Mouse (Mus musculus) MEL (cell line): ENCODE measurements around the gene Nxt1. TPM values are rescaled to one million over a fixed set of nuclear protein-coding genes. Genes with fewer than 3 reads are reported as not detected.

Experiments
- DNase-seq: peaks from one replicate; pipeline ENCODE4 v3.0.0; 2011; ENCODE audit warnings: low read depth, low spot score
- H3K27ac ChIP-seq: 2 replicates; pipeline ENCODE4 v1.5.1; 2012; ENCODE audit warnings: low read depth, mild to moderate bottlenecking, control low read depth, low read length, moderate library complexity; ENCODE audit not compliant: control insufficient read depth
- H3K27me3 ChIP-seq, 2 experiments: fragments of 150-350 bp in 1 of 2; sonication (generic) in 1 of 2; 2 replicates each; pipeline ENCODE4 v1.6.1; 2012; ENCODE audit warnings: low read length in 2 of 2, mild to moderate bottlenecking in 2 of 2, improper control_type of control experiment in 1 of 2, moderate library complexity in 1 of 2; ENCODE audit not compliant: insufficient read depth in 2 of 2, control insufficient read depth in 1 of 2
- H3K36me3 ChIP-seq, 2 experiments: 2 replicates each; pipeline ENCODE4 v1.6.1; 2012 to 2014; ENCODE audit warnings: low read length in 2 of 2, improper control_type of control experiment in 1 of 2, inconsistent platforms in 1 of 2, mild to moderate bottlenecking in 1 of 2; ENCODE audit not compliant: insufficient read depth in 2 of 2, control insufficient read depth in 1 of 2
- H3K4me1 ChIP-seq, 2 experiments: fragments of 150-350 bp in 1 of 2; sonication (generic) in 1 of 2; 2 replicates each; pipeline ENCODE4 v1.6.1; 2012; ENCODE audit warnings: low read length in 2 of 2, improper control_type of control experiment in 1 of 2, mild to moderate bottlenecking in 1 of 2; ENCODE audit not compliant: insufficient read depth in 2 of 2, control insufficient read depth in 1 of 2
- H3K4me3 ChIP-seq, 2 experiments: fragments of 150-350 bp in 1 of 2; sonication (generic) in 1 of 2; 2 replicates each; pipeline ENCODE4 v1.5.1; 2012; ENCODE audit warnings: low read depth in 2 of 2, low read length in 2 of 2, mild to moderate bottlenecking in 2 of 2, moderate library complexity in 2 of 2, control low read depth in 1 of 2, improper control_type of control experiment in 1 of 2; ENCODE audit not compliant: control insufficient read depth in 1 of 2, insufficient read depth in 1 of 2
- H3K79me2 ChIP-seq: 2 replicates; pipeline ENCODE4 v1.6.1; 2012; ENCODE audit warnings: mild to moderate bottlenecking, low read length, moderate library complexity; ENCODE audit not compliant: control insufficient read depth, poor library complexity, insufficient read depth
- H3K9ac ChIP-seq: 2 replicates; pipeline ENCODE4 v1.6.1; 2012; ENCODE audit warnings: low read depth, mild to moderate bottlenecking, control low read depth, low read length, moderate library complexity; ENCODE audit not compliant: control insufficient read depth, poor library complexity, severe bottlenecking
- H3K9me3 ChIP-seq: fragments of 150-350 bp; sonication (generic); replicated peaks from 2 replicates; pipeline ENCODE4 v1.6.1; 2012; ENCODE audit warnings: mild to moderate bottlenecking, low read length, improper control_type of control experiment, moderate library complexity; ENCODE audit not compliant: insufficient read depth
- BHLHE40 ChIP-seq: IDR thresholded peaks from 2 replicates; pipeline ENCODE4 v1.6.1; 2012; ENCODE audit warnings: low read depth, mild to moderate bottlenecking, inconsistent platforms, low read length, improper control_type of control experiment, borderline replicate concordance
- CHD1 ChIP-seq: IDR thresholded peaks from 2 replicates; pipeline ENCODE4 v1.6.1; 2012; ENCODE audit warnings: low read depth, mild to moderate bottlenecking, inconsistent platforms, low read length, improper control_type of control experiment
- CHD2 ChIP-seq: IDR thresholded peaks from 2 replicates; pipeline ENCODE4 v1.6.1; 2011; ENCODE audit warnings: low read length, improper control_type of control experiment
- CTCF ChIP-seq, 3 experiments: IDR thresholded peaks in 2 of 3; conservative IDR thresholded peaks in 1 of 3; 2 replicates each; pipeline ENCODE4 v1.5.1; 2011 to 2012; ENCODE audit warnings: low read length in 3 of 3, low read depth in 2 of 3, mild to moderate bottlenecking in 2 of 3, improper control_type of control experiment in 1 of 3, inconsistent platforms in 1 of 3, mixed read lengths in 1 of 3, moderate library complexity in 1 of 3; ENCODE audit not compliant: control insufficient read depth in 1 of 3, insufficient read depth in 1 of 3, poor library complexity in 1 of 3, severe bottlenecking in 1 of 3
- ELF1 ChIP-seq: IDR thresholded peaks from 2 replicates; pipeline ENCODE4 v1.6.1; 2014; ENCODE audit warnings: low read depth, mild to moderate bottlenecking, inconsistent platforms, low read length, improper control_type of control experiment, moderate library complexity
- EP300 ChIP-seq, 2 experiments: IDR thresholded peaks; 2 replicates each; pipeline ENCODE4 v1.6.1; 2011; ENCODE audit warnings: improper control_type of control experiment in 2 of 2, low read length in 2 of 2, low read depth in 1 of 2, mild to moderate bottlenecking in 1 of 2
- GABPA ChIP-seq: IDR thresholded peaks from 2 replicates; pipeline ENCODE4 v1.6.1; 2012; ENCODE audit warnings: low read depth, mild to moderate bottlenecking, inconsistent platforms, low read length, improper control_type of control experiment, moderate library complexity
- GATA1 ChIP-seq: IDR thresholded peaks from 2 replicates; pipeline ENCODE4 v1.6.1; 2011; ENCODE audit warnings: low read depth, low read length, improper control_type of control experiment
- HCFC1 ChIP-seq: IDR thresholded peaks from 2 replicates; pipeline ENCODE4 v1.6.1; 2012; ENCODE audit warnings: low read depth, mild to moderate bottlenecking, inconsistent platforms, low read length, improper control_type of control experiment, moderate library complexity
- JUND ChIP-seq: IDR thresholded peaks from 2 replicates; pipeline ENCODE4 v1.6.1; 2011; ENCODE audit warnings: low read depth, mild to moderate bottlenecking, improper control_type of control experiment, low read length
- MAZ ChIP-seq: IDR thresholded peaks from 2 replicates; pipeline ENCODE4 v1.6.1; 2012; ENCODE audit warnings: low read depth, mild to moderate bottlenecking, inconsistent platforms, low read length, improper control_type of control experiment
- MEF2A ChIP-seq: IDR thresholded peaks from 2 replicates; pipeline ENCODE4 v1.6.1; 2014; ENCODE audit warnings: low read depth, mild to moderate bottlenecking, inconsistent platforms, low read length, improper control_type of control experiment; ENCODE audit not compliant: poor library complexity, insufficient replicate concordance, severe bottlenecking; ENCODE audit errors: extremely low read depth
- MXI1 ChIP-seq: IDR thresholded peaks from 2 replicates; pipeline ENCODE4 v1.6.1; 2011; ENCODE audit warnings: mild to moderate bottlenecking, low read depth, low read length, improper control_type of control experiment
- MYB ChIP-seq: IDR thresholded peaks from 2 replicates; pipeline ENCODE4 v1.6.1; 2011; ENCODE audit warnings: mild to moderate bottlenecking, low read depth, low read length, improper control_type of control experiment
- MYC ChIP-seq: IDR thresholded peaks from 2 replicates; pipeline ENCODE4 v1.6.1; 2011; ENCODE audit warnings: low read depth, mild to moderate bottlenecking, low read length, improper control_type of control experiment, moderate library complexity
- NRF1 ChIP-seq: IDR thresholded peaks from 2 replicates; pipeline ENCODE4 v1.6.1; 2014; ENCODE audit warnings: low read depth, mild to moderate bottlenecking, inconsistent platforms, low read length, improper control_type of control experiment, moderate library complexity; ENCODE audit not compliant: poor library complexity, insufficient read depth, severe bottlenecking
- RCOR1 ChIP-seq: IDR thresholded peaks from 2 replicates; pipeline ENCODE4 v1.6.1; 2012; ENCODE audit warnings: low read depth, mild to moderate bottlenecking, inconsistent platforms, low read length, improper control_type of control experiment
- TAL1 ChIP-seq: IDR thresholded peaks from 2 replicates; pipeline ENCODE4 v1.6.1; 2012; ENCODE audit warnings: mild to moderate bottlenecking, inconsistent platforms, low read length, moderate library complexity, mixed read lengths
- UBTF ChIP-seq: IDR thresholded peaks from 2 replicates; pipeline ENCODE4 v1.6.1; 2012; ENCODE audit warnings: low read depth, mild to moderate bottlenecking, inconsistent platforms, low read length, improper control_type of control experiment, moderate library complexity, borderline replicate concordance; ENCODE audit not compliant: insufficient read depth
- USF1 ChIP-seq: IDR thresholded peaks from 2 replicates; pipeline ENCODE4 v1.6.1; 2014; ENCODE audit warnings: low read depth, mild to moderate bottlenecking, inconsistent platforms, low read length, improper control_type of control experiment, moderate library complexity
- USF2 ChIP-seq, 2 experiments: IDR thresholded peaks; 2 replicates each; pipeline ENCODE4 v1.6.1; 2011 to 2012; ENCODE audit warnings: improper control_type of control experiment in 2 of 2, low read length in 2 of 2, borderline replicate concordance in 1 of 2, inconsistent platforms in 1 of 2, low read depth in 1 of 2, mild to moderate bottlenecking in 1 of 2; ENCODE audit not compliant: insufficient read depth in 1 of 2
- ZC3H11A ChIP-seq: IDR thresholded peaks from 2 replicates; pipeline ENCODE4 v1.6.1; 2012; ENCODE audit warnings: low read depth, mild to moderate bottlenecking, inconsistent platforms, low read length, improper control_type of control experiment
- ZMIZ1 ChIP-seq: IDR thresholded peaks from 2 replicates; pipeline ENCODE4 v1.6.1; 2012; ENCODE audit warnings: low read depth, mild to moderate bottlenecking, inconsistent platforms, low read length, improper control_type of control experiment, moderate library complexity
- ZNF384 ChIP-seq: IDR thresholded peaks from 2 replicates; pipeline ENCODE4 v1.6.1; 2012; ENCODE audit warnings: low read depth, mild to moderate bottlenecking, inconsistent platforms, low read length, improper control_type of control experiment
- polyA plus RNA-seq, 2 experiments: library from polyadenylated mRNA; stranded (reverse) in 1 of 2; unstranded in 1 of 2; fragments of >175 nt in 1 of 2; fragments of >200 nt in 1 of 2; gene quantifications; 2 replicates each; pipeline versions ENCODE4 v1.2.1 to v1.2.4; 2012; ENCODE audit warnings: low replicate concordance in 2 of 2, low read depth in 1 of 2; ENCODE audit not compliant: insufficient read length in 2 of 2, insufficient read depth in 1 of 2, missing spikeins in 1 of 2
- total RNA-seq: library from RNA; depleted of rRNA; stranded (reverse); fragments of 300-350 nt; gene quantifications from 2 replicates; pipeline ENCODE4 v1.2.3, GENCODE M21; 2012

Nxt1 gene
- total and polyA plus RNA-seq, 3 experiments = 70.5 to 104 TPM; not detected in 1

DNA sequence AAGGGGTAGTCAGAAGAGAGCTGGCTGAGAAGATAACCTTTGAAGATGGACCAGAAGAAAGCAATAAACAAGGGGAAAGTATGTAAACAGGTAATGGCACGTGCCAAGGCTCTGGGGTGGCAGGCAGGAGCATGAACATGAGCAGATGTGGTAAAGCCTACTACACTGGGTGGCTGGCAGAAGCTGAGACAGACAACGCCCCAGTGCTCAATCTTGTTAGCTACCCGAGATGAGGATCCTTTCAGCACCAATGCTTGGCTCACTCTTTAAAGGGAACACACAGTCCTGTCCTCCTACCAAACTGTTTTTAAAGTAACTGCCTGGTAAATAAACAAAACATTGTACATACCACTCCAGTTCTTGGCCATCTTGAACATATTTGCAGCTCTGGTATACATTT, 39.9 kb downstream of the Nxt1 start:
- H3K27ac ChIP-seq = no peak overlapping the region
- TF ChIP-seq USF2 (IDR thresholded peaks at IDR 0.05; ENCODE audit: borderline replicate concordance in 1 of 2, insufficient read depth in 1 of 2, low read depth in 1 of 2, low read length in 2 of 2) (no peak), HCFC1 (no peak), CHD1 (no peak), RCOR1 (no peak), MYC (no peak), MEF2A (no peak), CHD2 (no peak), JUND (no peak), MYB (no peak), ZMIZ1 (no peak), BHLHE40 (no peak)
- TF ChIP-seq, all 39 proteins: peak for 0
- H3K36me3 ChIP-seq = no peaks in the 10 kb centered on the region
- no peak overlapping the region for H3K9ac ChIP-seq
- no peak overlapping the region for H3K4me3 ChIP-seq
- no peaks in the 10 kb centered on the region for H3K79me2 ChIP-seq
- no peaks in the 10 kb centered on the region for H3K4me1 ChIP-seq
- H3K27me3 ChIP-seq = no peaks in the 10 kb centered on the region
- DNase-seq = no peak
- no peaks in the 10 kb centered on the region for H3K9me3 ChIP-seq

DNA sequence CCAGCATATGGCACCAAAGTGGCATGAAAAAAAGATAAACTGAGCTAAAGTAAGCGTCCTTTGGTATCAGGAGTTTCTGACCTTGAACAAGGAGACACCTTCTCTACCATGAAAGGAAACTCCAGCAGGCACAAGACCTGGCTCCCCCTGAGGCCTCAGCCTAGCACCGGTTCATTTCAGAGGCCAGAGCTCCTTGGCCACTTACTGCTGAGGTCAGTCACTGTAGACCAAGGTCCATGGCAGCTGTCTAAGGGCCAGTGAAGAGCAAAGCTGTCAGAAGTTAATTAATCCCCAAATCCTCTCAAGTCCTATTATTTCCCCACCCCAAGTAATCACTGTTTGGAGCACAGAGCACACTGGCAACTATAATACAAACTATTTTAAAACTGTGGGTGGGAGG, 44.7 kb downstream of the Nxt1 start:
- Histone ChIP-seq H3K4me3 (no peak overlapping the region), H3K9me3 (no peaks in the 10 kb centered on the region), H3K36me3 (no peaks in the 10 kb centered on the region), H3K4me1 (no peaks in the 10 kb centered on the region), H3K79me2 (no peaks in the 10 kb centered on the region), H3K9ac (no peak overlapping the region), H3K27me3 (no peaks in the 10 kb centered on the region), H3K27ac (no peak overlapping the region)
- no peak for DNase-seq
- TF ChIP-seq ZMIZ1 (no peak), JUND (no peak), GATA1 (no peak), EP300 (IDR thresholded peaks at IDR 0.05; ENCODE audit: low read depth in 1 of 2, low read length in 2 of 2) (no peak), CHD2 (no peak), MEF2A (no peak), ELF1 (no peak), GABPA (no peak), NRF1 (no peak), USF1 (no peak), TAL1 (no peak), MYB (no peak), ZNF384 (no peak), MAZ (no peak), CTCF (IDR thresholded peaks at IDR 0.05 in 2 of 3, conservative IDR thresholded peaks at IDR 0.05 in 1 of 3; ENCODE audit: control insufficient read depth in 1 of 3, insufficient read depth in 1 of 3, low read depth in 2 of 3, low read length in 3 of 3, poor library complexity in 1 of 3, severe bottlenecking in 1 of 3) (no peak), MYC (no peak), RCOR1 (no peak), MXI1 (no peak), ZC3H11A (no peak), UBTF (no peak)
